19 mouse cellular contexts compared by ENCODE assay signal in the genomic region with DNA sequence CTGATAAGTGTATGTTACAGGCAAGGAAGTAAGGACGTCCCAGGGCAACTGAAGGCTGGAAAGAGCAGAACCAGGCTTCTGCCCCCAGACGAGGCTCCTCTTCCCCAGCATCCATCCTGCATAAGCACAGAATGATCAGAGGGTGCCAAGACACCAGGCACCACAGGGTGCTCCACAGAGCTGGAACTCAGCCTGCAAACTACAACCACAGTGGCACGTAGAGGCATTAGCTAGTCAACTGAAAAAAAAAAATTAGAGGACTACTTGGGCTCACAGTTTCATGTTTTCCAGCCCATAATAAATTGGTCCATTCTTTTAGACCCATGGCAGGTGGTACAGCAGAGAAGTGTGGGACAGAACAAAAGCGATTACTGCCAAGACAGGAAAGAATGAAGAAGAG. TPM values are rescaled to one million over a fixed set of nuclear protein-coding genes. Genes with fewer than 3 reads are reported as not detected.
A peak's percentile ranks its signal among the peaks of the same experiment; 100 is the strongest.
DNase-seq lines count a peak whose midpoint lies in the region; ATAC-seq lines count a peak whose summit lies in the region.
"Had no signal": no experiment of that assay in that cellular context is flagged by ENCODE, and none has a peak within 500 bp of the region (broad histone marks: within the 10 kb centered on the region; RNA-seq: fewer than 3 reads in every experiment).

No protein-coding gene starts in this region.

- WGBS in heart, embryonic 10.5 days = 62% methylated on average over 4 of the region's 4 CpGs
- WGBS in hindbrain, embryonic 15.5 days = 71% methylated on average over 4 of the region's 4 CpGs
- WGBS in hindbrain, embryonic 11.5 days = 88% methylated on average over 4 of the region's 4 CpGs
- WGBS in heart, embryonic 16.5 days = 69% methylated on average over 4 of the region's 4 CpGs
- 74% methylated on average over 4 of the region's 4 CpGs for WGBS in stomach, embryonic 15.5 days

- peak overlapping the region; percentile 79 for H3K27ac ChIP-seq in heart, embryonic 10.5 days
- H3K27ac ChIP-seq in hindbrain, embryonic 15.5 days (replicated peaks) = peak overlapping the region; percentile 71; the same call in 1 of the 2 replicates
- no peak overlapping the region for H3K27ac ChIP-seq in hindbrain, embryonic 11.5 days (ENCODE audit: low read depth, low read length)
- peak overlapping the region; percentile 87 for H3K27ac ChIP-seq in heart, embryonic 16.5 days (ENCODE audit: low read length)
- H3K27ac ChIP-seq in stomach, embryonic 15.5 days = peak overlapping the region; percentile 67
- H3K27ac ChIP-seq: layer of hippocampus, adult 2 months; midbrain, embryonic 12.5 days had no signal

- H3K9ac ChIP-seq in hindbrain, embryonic 15.5 days = no peak overlapping the region
- H3K9ac ChIP-seq in hindbrain, embryonic 11.5 days (ENCODE audit: low read depth, low read length) = no peak overlapping the region
- no peak overlapping the region for H3K9ac ChIP-seq in heart, embryonic 16.5 days (ENCODE audit: low read length)
- no peak overlapping the region for H3K9ac ChIP-seq in stomach, embryonic 15.5 days
- H3K9ac ChIP-seq: hindbrain, embryonic 13.5 days; midbrain, embryonic 12.5 days had no signal

- ATAC-seq in hindbrain, embryonic 15.5 days (ENCODE audit: low FRiP score, low read depth) = no peak
- no peak for ATAC-seq in hindbrain, embryonic 11.5 days (ENCODE audit: low FRiP score)
- ATAC-seq in heart, embryonic 16.5 days (replicated peaks; ENCODE audit: extremely low read depth, insufficient read depth, low FRiP score) = no peak
- ATAC-seq in stomach, embryonic 15.5 days (ENCODE audit: insufficient read depth, low FRiP score, low read depth) = no peak
- ATAC-seq: forebrain, embryonic 16.5 days had no signal

- DNase-seq in heart, embryonic 10.5 days (ENCODE audit: low spot score) = no peak
- DNase-seq in heart, adult 18-20 months = no peak
- DNase-seq in hindbrain, embryonic 11.5 days (ENCODE audit: low spot score) = no peak
- DNase-seq in thymus, adult 18-20 months = no peak
- DNase-seq: cerebellum, adult 9-11 months; embryo, embryonic 11 days; gastrocnemius, postnatal 25 days; kidney, postnatal 14 days; layer of hippocampus, postnatal 36 days; liver; spleen, adult 18-20 months had no signal

- peaks cover 23% of the 10 kb centered on the region for H3K4me1 ChIP-seq in heart, embryonic 10.5 days
- peaks cover 11% of the 10 kb centered on the region for H3K4me1 ChIP-seq in hindbrain, embryonic 15.5 days (replicated peaks)
- no peaks in the 10 kb centered on the region for H3K4me1 ChIP-seq in hindbrain, embryonic 11.5 days (replicated peaks; ENCODE audit: control insufficient read depth, insufficient read depth, low read length)
- peaks cover 21% of the 10 kb centered on the region for H3K4me1 ChIP-seq in heart, embryonic 16.5 days (ENCODE audit: control insufficient read depth, insufficient read depth, low read length)
- H3K4me1 ChIP-seq in stomach, embryonic 15.5 days = peaks cover 4% of the 10 kb centered on the region; the same call in 1 of the 2 replicates

- H3K4me3 ChIP-seq in heart, embryonic 10.5 days = no peak overlapping the region
- no peak overlapping the region for H3K4me3 ChIP-seq in hindbrain, embryonic 15.5 days
- no peak overlapping the region for H3K4me3 ChIP-seq in hindbrain, embryonic 11.5 days (ENCODE audit: low read depth, low read length)
- no peak overlapping the region for H3K4me3 ChIP-seq in heart, embryonic 16.5 days (ENCODE audit: low read length)
- no peak overlapping the region for H3K4me3 ChIP-seq in stomach, embryonic 15.5 days (replicated peaks)
- H3K4me3 ChIP-seq: hindbrain, embryonic 13.5 days; layer of hippocampus, adult 2 months; midbrain, embryonic 12.5 days had no signal

- H3K36me3 ChIP-seq in heart, embryonic 10.5 days = no peaks in the 10 kb centered on the region
- no peaks in the 10 kb centered on the region for H3K36me3 ChIP-seq in hindbrain, embryonic 15.5 days
- H3K36me3 ChIP-seq in hindbrain, embryonic 11.5 days (ENCODE audit: control insufficient read depth, insufficient read depth, low read length) = no peaks in the 10 kb centered on the region
- no peaks in the 10 kb centered on the region for H3K36me3 ChIP-seq in heart, embryonic 16.5 days (ENCODE audit: control insufficient read depth, insufficient read depth)
- H3K36me3 ChIP-seq in stomach, embryonic 15.5 days = no peaks in the 10 kb centered on the region
- H3K36me3 ChIP-seq: hindbrain, embryonic 13.5 days; midbrain, embryonic 12.5 days had no signal

- no peaks in the 10 kb centered on the region for H3K27me3 ChIP-seq in heart, embryonic 10.5 days (ENCODE audit: insufficient read depth, poor library complexity, severe bottlenecking)
- no peaks in the 10 kb centered on the region for H3K27me3 ChIP-seq in hindbrain, embryonic 15.5 days
- H3K27me3 ChIP-seq in hindbrain, embryonic 11.5 days (ENCODE audit: control insufficient read depth, insufficient read depth, low read length) = no peaks in the 10 kb centered on the region
- H3K27me3 ChIP-seq in heart, embryonic 16.5 days (ENCODE audit: control insufficient read depth, insufficient read depth, low read length) = no peaks in the 10 kb centered on the region
- no peaks in the 10 kb centered on the region for H3K27me3 ChIP-seq in stomach, embryonic 15.5 days (replicated peaks)
- H3K27me3 ChIP-seq: hindbrain, embryonic 13.5 days; midbrain, embryonic 12.5 days had no signal

- H3K4me2 ChIP-seq in hindbrain, embryonic 15.5 days = no peak overlapping the region
- no peak overlapping the region for H3K4me2 ChIP-seq in hindbrain, embryonic 11.5 days (replicated peaks; ENCODE audit: low read depth, low read length)
- H3K4me2 ChIP-seq in heart, embryonic 16.5 days (ENCODE audit: low read depth, low read length) = no peak overlapping the region
- no peak overlapping the region for H3K4me2 ChIP-seq in stomach, embryonic 15.5 days
- H3K4me2 ChIP-seq: hindbrain, embryonic 13.5 days; midbrain, embryonic 12.5 days had no signal

- no peaks in the 10 kb centered on the region for H3K9me3 ChIP-seq in heart, embryonic 10.5 days
- H3K9me3 ChIP-seq in hindbrain, embryonic 15.5 days = no peaks in the 10 kb centered on the region
- no peaks in the 10 kb centered on the region for H3K9me3 ChIP-seq in hindbrain, embryonic 11.5 days (ENCODE audit: control insufficient read depth, low read length)
- H3K9me3 ChIP-seq in heart, embryonic 16.5 days (replicated peaks; ENCODE audit: control insufficient read depth, low read length) = no peaks in the 10 kb centered on the region
- no peaks in the 10 kb centered on the region for H3K9me3 ChIP-seq in stomach, embryonic 15.5 days
- H3K9me3 ChIP-seq: midbrain, embryonic 12.5 days had no signal

RNA-seq across cellular contexts. Expression of a gene that starts 39.4 kb away (rescaled TPM):
- 148 and 236 TPM in 2 replicates for polyA plus RNA-seq in heart, embryonic 10.5 days (2016; fragmentation: Nextera tagmentation; extraction: Ambion mirVana)
- total RNA-seq in heart, adult 18-20 months (2021) = 10 to 100 TPM; 21.9 to 30.0 TPM
- polyA plus RNA-seq in hindbrain, embryonic 15.5 days (2015; fragmentation: Nextera tagmentation; extraction: Ambion mirVana) = 18.9 and 20.9 TPM in 2 replicates
- polyA plus RNA-seq in hindbrain, embryonic 11.5 days (2014; fragmentation: Nextera tagmentation; extraction: Ambion mirVana) = 2.9 and 3.4 TPM in 2 replicates
- 148 and 158 TPM in 2 replicates for polyA plus RNA-seq in heart, embryonic 16.5 days (2015; fragmentation: Nextera tagmentation; extraction: Ambion mirVana)
- polyA plus RNA-seq in stomach, embryonic 15.5 days (2015; fragmentation: Nextera tagmentation; extraction: Ambion mirVana) = 146 and 158 TPM in 2 replicates
- total RNA-seq: megakaryocyte progenitor cell, adult 5-6 weeks had no signal
